Mouse (Mus musculus): Measurements from ENCODE around the gene Zfp735. TPM values are rescaled to one million over a fixed set of nuclear protein-coding genes. Genes with fewer than 3 reads are reported as not detected.

Zfp735 gene
- not detected in 2 replicates for polyA plus RNA-seq (2012; rRNA removed)

DNA sequence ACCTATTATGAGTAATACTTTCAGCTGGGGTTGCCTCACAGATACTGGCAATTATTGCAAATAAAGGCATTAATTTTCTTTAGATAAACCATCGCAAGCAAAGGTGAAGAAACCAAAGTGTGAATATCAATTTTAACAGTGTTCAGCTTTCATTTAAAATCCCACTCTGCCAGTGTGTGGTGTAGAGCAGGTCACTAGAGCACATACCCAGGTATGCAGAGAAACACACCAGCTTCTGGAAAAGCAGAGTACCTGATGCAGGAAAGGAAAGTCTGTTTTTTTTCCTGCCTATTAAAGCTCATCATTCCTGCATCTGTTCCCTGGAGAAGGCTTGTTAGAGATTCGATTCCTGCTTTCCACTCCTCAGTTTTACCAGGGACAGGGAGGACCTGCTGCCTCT is at the start of gene Zfp735:
Gene Zfp735 (plus strand): TSS at position 301 of the 400 bp plus-strand sequence.
- DNase-seq (ENCODE audit: low read depth) = no peak

DNA sequence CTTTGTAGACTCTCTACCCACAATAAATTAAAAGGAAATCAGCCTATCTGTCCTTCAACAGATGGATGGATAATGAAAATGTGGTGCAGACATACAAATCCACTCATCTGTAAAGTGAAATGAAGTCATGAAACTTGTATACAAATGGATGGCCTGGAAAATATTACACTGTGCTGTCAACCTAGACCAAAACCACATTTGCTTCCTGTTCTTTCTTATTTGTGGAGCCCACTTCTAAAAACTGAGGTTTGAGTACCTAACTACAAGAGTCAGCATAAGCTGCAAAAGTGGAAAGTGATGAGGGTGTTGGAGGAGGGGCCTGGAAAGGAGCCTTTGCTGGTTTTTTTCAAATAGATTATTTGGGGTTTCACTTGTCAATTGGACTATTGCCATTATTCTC is 70.5 kb downstream of the Zfp735 start:
- DNase-seq (ENCODE audit: low read depth) = no peak

Other genes starting within 250 kb of the Zfp735 start
- not detected in 2 replicates for gene Olfr380, start 231.3 kb upstream of the Zfp735 start, polyA plus RNA-seq (2012; rRNA removed)
- not detected in 2 replicates for gene Olfr381, start 197.2 kb upstream of the Zfp735 start, polyA plus RNA-seq (2012; rRNA removed)
- gene Olfr382, start 171.6 kb upstream of the Zfp735 start, polyA plus RNA-seq (2012; rRNA removed) = not detected in 2 replicates
- not detected in 2 replicates for gene Olfr385, start 95.8 kb upstream of the Zfp735 start, polyA plus RNA-seq (2012; rRNA removed)
- gene Olfr384, start 90.2 kb upstream of the Zfp735 start, polyA plus RNA-seq (2012; rRNA removed) = not detected in 2 replicates
- gene Olfr389, start 91.9 kb downstream of the Zfp735 start, polyA plus RNA-seq (2012; rRNA removed) = not detected in 2 replicates
- not detected in 2 replicates for gene Olfr390, start 94.2 kb downstream of the Zfp735 start, polyA plus RNA-seq (2012; rRNA removed)
- not detected in 2 replicates for gene Olfr391-ps, start 114.3 kb downstream of the Zfp735 start, polyA plus RNA-seq (2012; rRNA removed)
- not detected in 2 replicates for gene Olfr392, start 128.3 kb downstream of the Zfp735 start, polyA plus RNA-seq (2012; rRNA removed)
- not detected in 2 replicates for gene Olfr393, start 162.7 kb downstream of the Zfp735 start, polyA plus RNA-seq (2012; rRNA removed)
- not detected in 2 replicates for gene Olfr394, start 202.0 kb downstream of the Zfp735 start, polyA plus RNA-seq (2012; rRNA removed)
- gene Olfr395, start 220.5 kb downstream of the Zfp735 start, polyA plus RNA-seq (2012; rRNA removed) = not detected in 2 replicates
- not detected in 2 replicates for gene Olfr23, start 247.9 kb downstream of the Zfp735 start, polyA plus RNA-seq (2012; rRNA removed)

Data from gonadal fat pad, adult 2 months (tissue).